In genomic region chr11:4745969-4746368, GRCm38 (mm10) we compare ENCODE assay signal across 9 mouse cellular contexts. TPM values are rescaled to one million over a fixed set of nuclear protein-coding genes. Genes with fewer than 3 reads are reported as not detected.
DNase-seq lines count a peak whose midpoint lies in the region; ATAC-seq and TF ChIP-seq lines count a peak whose summit lies in the region.
"Had no signal": no experiment of that assay in that cellular context is flagged by ENCODE, and none has a peak within 500 bp of the region (broad histone marks: within the 10 kb centered on the region; RNA-seq: fewer than 3 reads in every experiment).

No protein-coding gene starts in this region.

- H3K4me3 ChIP-seq in heart, embryonic 16.5 days (ENCODE audit: low read length) = peak overlapping the region; percentile 54
- H3K4me3 ChIP-seq in intestine, embryonic 14.5 days (ENCODE audit: low read depth, low read length) = peak overlapping the region; percentile 35
- peak overlapping the region; percentile 67 for H3K4me3 ChIP-seq in midbrain, postnatal 0 days (ENCODE audit: low read depth, low read length)

- no peak overlapping the region for H3K9ac ChIP-seq in heart, embryonic 16.5 days (ENCODE audit: low read length)
- no peak overlapping the region for H3K9ac ChIP-seq in intestine, embryonic 14.5 days (ENCODE audit: low read length)
- H3K9ac ChIP-seq in midbrain, postnatal 0 days (replicated peaks; ENCODE audit: low read length, poor library complexity, severe bottlenecking) = peak overlapping the region; percentile 61

- H3K27me3 ChIP-seq in heart, embryonic 16.5 days (ENCODE audit: control insufficient read depth, insufficient read depth, low read length) = peaks cover 93% of the 10 kb centered on the region
- H3K27me3 ChIP-seq in intestine, embryonic 14.5 days (replicated peaks; ENCODE audit: control insufficient read depth, insufficient read depth, low read length) = peaks cover 69% of the 10 kb centered on the region
- peaks cover 48% of the 10 kb centered on the region; the same call in 1 of the 2 replicates for H3K27me3 ChIP-seq in midbrain, postnatal 0 days (ENCODE audit: insufficient read depth, low read length)

- no peak for TF ChIP-seq CTCF in midbrain, postnatal 0 days (IDR thresholded peaks at IDR 0.05)

- under 1% methylated on average over 39 of the region's 39 CpGs for WGBS in heart, embryonic 16.5 days
- WGBS in intestine, embryonic 14.5 days = under 1% methylated on average over 27 of the region's 39 CpGs
- WGBS in midbrain, postnatal 0 days = under 1% methylated on average over 27 of the region's 39 CpGs

- no peak for ATAC-seq in heart, embryonic 16.5 days (replicated peaks; ENCODE audit: extremely low read depth, insufficient read depth, low FRiP score)
- ATAC-seq in intestine, embryonic 14.5 days (replicated peaks; ENCODE audit: low FRiP score, low TSS enrichment, low read depth) = no peak
- peak; percentile 17; the same call in 1 of the 2 replicates for ATAC-seq in midbrain, postnatal 0 days (ENCODE audit: low FRiP score)

- no peaks in the 10 kb centered on the region for H3K9me3 ChIP-seq in heart, embryonic 16.5 days (replicated peaks; ENCODE audit: control insufficient read depth, low read length)
- no peaks in the 10 kb centered on the region for H3K9me3 ChIP-seq in intestine, embryonic 14.5 days (ENCODE audit: control insufficient read depth, low read length)
- H3K9me3 ChIP-seq in midbrain, postnatal 0 days (ENCODE audit: low read length) = no peaks in the 10 kb centered on the region

- no peak for DNase-seq in heart, adult 11 months
- DNase-seq in embryo, embryonic 9.5 days (ENCODE audit: extremely low spot score) = peak; percentile 46
- DNase-seq in intestine, embryonic 14.5 days (ENCODE audit: low spot score) = no peak
- no peak for DNase-seq in midbrain, postnatal 0 days (ENCODE audit: low spot score)
- DNase-seq in spleen, postnatal 36 days (ENCODE audit: low spot score in 2 of 2) = no peak
- no peak for DNase-seq in gastrocnemius, postnatal 36 days
- DNase-seq in frontal cortex, adult 2 months (ENCODE audit: extremely low spot score in 1 of 2, low spot score in 1 of 2) = no peak
- DNase-seq: kidney, postnatal 25 days had no signal

- H3K36me3 ChIP-seq in heart, embryonic 16.5 days (ENCODE audit: control insufficient read depth, insufficient read depth) = no peaks in the 10 kb centered on the region
- H3K36me3 ChIP-seq in intestine, embryonic 14.5 days (ENCODE audit: control insufficient read depth, insufficient read depth, low read length) = no peaks in the 10 kb centered on the region
- no peaks in the 10 kb centered on the region for H3K36me3 ChIP-seq in midbrain, postnatal 0 days (ENCODE audit: insufficient read depth, low read length)

- no peak overlapping the region for H3K27ac ChIP-seq in heart, embryonic 16.5 days (ENCODE audit: low read length)
- no peak overlapping the region for H3K27ac ChIP-seq in intestine, embryonic 14.5 days (ENCODE audit: low read depth)
- no peak overlapping the region for H3K27ac ChIP-seq in midbrain, postnatal 0 days (ENCODE audit: low read depth, low read length)

- intact Hi-C loops in gastrocnemius, postnatal 36 days (cut with DNase I) = no loop called here

- H3K4me2 ChIP-seq in heart, embryonic 16.5 days (ENCODE audit: low read depth, low read length) = peak overlapping the region; percentile 79
- peak overlapping the region; percentile 76 for H3K4me2 ChIP-seq in intestine, embryonic 14.5 days (ENCODE audit: low read length)
- peak overlapping the region; percentile 99 for H3K4me2 ChIP-seq in midbrain, postnatal 0 days (ENCODE audit: low read depth, low read length, poor library complexity, severe bottlenecking)

- H3K4me1 ChIP-seq in heart, embryonic 16.5 days (ENCODE audit: control insufficient read depth, insufficient read depth, low read length) = peaks cover 11% of the 10 kb centered on the region
- H3K4me1 ChIP-seq in intestine, embryonic 14.5 days (replicated peaks; ENCODE audit: control insufficient read depth, insufficient read depth, low read length) = peaks cover 7% of the 10 kb centered on the region
- 0 out of 2 replicates have a peak, but pooled peaks cover 3% of the 10 kb centered on the region for H3K4me1 ChIP-seq in midbrain, postnatal 0 days (ENCODE audit: insufficient read depth, low read length)

RNA-seq across cellular contexts. Expression of gene Cabp7, which starts 0.6 kb away (rescaled TPM):
- 0.10 and 0.14 TPM in 2 replicates for polyA plus RNA-seq in heart, embryonic 16.5 days (2015; fragmentation: Nextera tagmentation; extraction: Ambion mirVana)
- 0.15 and 0.16 TPM in 2 replicates for polyA plus RNA-seq in intestine, embryonic 14.5 days (2014; fragmentation: Nextera tagmentation; extraction: Ambion mirVana)
- total RNA-seq in midbrain, postnatal 0 days (2014; rRNA removed) = 13.1 and 15.7 TPM in 2 replicates
- 1.8 and 2.1 TPM in 2 replicates for polyA plus RNA-seq in midbrain, postnatal 0 days (2015; fragmentation: Nextera tagmentation; extraction: Ambion mirVana)
- total RNA-seq in gastrocnemius, postnatal 36 days (2021) = under 1 TPM; 0.33 to 0.74 TPM
- 14.8 and 15.7 TPM in 2 replicates for polyA plus RNA-seq in frontal cortex, adult 2 months (2012; rRNA removed)

RNA-seq across cellular contexts. Expression of gene Zmat5, which starts 41.5 kb away (rescaled TPM):
- polyA plus RNA-seq in heart, embryonic 16.5 days (2015; fragmentation: Nextera tagmentation; extraction: Ambion mirVana) = 51.5 and 58.3 TPM in 2 replicates
- polyA plus RNA-seq in intestine, embryonic 14.5 days (2014; fragmentation: Nextera tagmentation; extraction: Ambion mirVana) = 59.4 and 63.8 TPM in 2 replicates
- total RNA-seq in midbrain, postnatal 0 days (2014; rRNA removed) = 25.9 and 28.2 TPM in 2 replicates
- polyA plus RNA-seq in midbrain, postnatal 0 days (2015; fragmentation: Nextera tagmentation; extraction: Ambion mirVana) = 43.5 and 51.7 TPM in 2 replicates
- total RNA-seq in gastrocnemius, postnatal 36 days (2021) = 10 to 100 TPM; 20.7 to 22.9 TPM
- polyA plus RNA-seq in frontal cortex, adult 2 months (2012; rRNA removed) = 48.6 and 49.5 TPM in 2 replicates

RNA-seq across cellular contexts. Expression of gene Uqcr10, which starts 41.8 kb away (rescaled TPM):
- polyA plus RNA-seq in heart, embryonic 16.5 days (2015; fragmentation: Nextera tagmentation; extraction: Ambion mirVana) = 1,930 and 1,976 TPM in 2 replicates
- polyA plus RNA-seq in intestine, embryonic 14.5 days (2014; fragmentation: Nextera tagmentation; extraction: Ambion mirVana) = 954 and 1,060 TPM in 2 replicates
- 294 and 403 TPM in 2 replicates for total RNA-seq in midbrain, postnatal 0 days (2014; rRNA removed)
- polyA plus RNA-seq in midbrain, postnatal 0 days (2015; fragmentation: Nextera tagmentation; extraction: Ambion mirVana) = 788 and 843 TPM in 2 replicates
- 1,000 to 10,000 TPM in 1 of 2 experiments, 100 to 1,000 TPM in 1; 914 to 1,010 TPM for total RNA-seq in gastrocnemius, postnatal 36 days (2021)
- 977 and 1,045 TPM in 2 replicates for polyA plus RNA-seq in frontal cortex, adult 2 months (2012; rRNA removed)
